Mouse (Mus musculus) layer of hippocampus, postnatal 14 days (tissue): ENCODE data around the gene Decr2. TPM values are rescaled to one million over a fixed set of nuclear protein-coding genes. Genes with fewer than 3 reads are reported as not detected.
"Not testable (repeated sequence)": the region's sequence is repeated elsewhere in the genome, so short reads cannot be mapped to it uniquely, and the experiment has no call there.

Experiments used
- DNase-seq, 2 experiments: peaks; one replicate each; pipeline ENCODE4 v3.0.0; 2021 to 2022; ENCODE audit warnings: low spot score in 2 of 2, mixed read lengths in 1 of 2
- total RNA-seq, 2 experiments: library from RNA; stranded (reverse); gene quantifications; 2 replicates each; pipeline ENCODE4 v1.2.3; 2021

The Decr2 gene
- total RNA-seq, 2 experiments from 2014 or later = 23.6 to 24.2 TPM

DNA sequence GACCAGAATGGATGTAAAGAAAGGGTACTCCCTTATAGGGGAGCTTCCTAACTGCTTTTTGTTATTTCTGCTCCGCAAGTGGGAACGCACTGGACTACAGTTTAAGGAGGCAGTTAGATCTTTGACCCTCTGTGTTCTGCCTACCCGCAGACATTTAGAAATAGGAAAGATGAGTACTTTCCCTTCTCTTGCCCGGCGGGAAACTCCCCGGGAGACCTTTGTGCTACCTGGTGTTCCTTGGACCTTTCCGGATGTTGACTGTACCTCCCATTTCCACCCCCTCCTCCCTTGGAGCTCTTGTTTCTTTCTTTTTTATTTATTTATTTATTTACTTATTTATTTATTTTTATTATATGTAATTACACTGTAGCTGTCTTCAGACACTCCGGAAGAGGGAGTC lies 23.9 kb upstream of the Decr2 start:
- DNase-seq = no peak

DNA sequence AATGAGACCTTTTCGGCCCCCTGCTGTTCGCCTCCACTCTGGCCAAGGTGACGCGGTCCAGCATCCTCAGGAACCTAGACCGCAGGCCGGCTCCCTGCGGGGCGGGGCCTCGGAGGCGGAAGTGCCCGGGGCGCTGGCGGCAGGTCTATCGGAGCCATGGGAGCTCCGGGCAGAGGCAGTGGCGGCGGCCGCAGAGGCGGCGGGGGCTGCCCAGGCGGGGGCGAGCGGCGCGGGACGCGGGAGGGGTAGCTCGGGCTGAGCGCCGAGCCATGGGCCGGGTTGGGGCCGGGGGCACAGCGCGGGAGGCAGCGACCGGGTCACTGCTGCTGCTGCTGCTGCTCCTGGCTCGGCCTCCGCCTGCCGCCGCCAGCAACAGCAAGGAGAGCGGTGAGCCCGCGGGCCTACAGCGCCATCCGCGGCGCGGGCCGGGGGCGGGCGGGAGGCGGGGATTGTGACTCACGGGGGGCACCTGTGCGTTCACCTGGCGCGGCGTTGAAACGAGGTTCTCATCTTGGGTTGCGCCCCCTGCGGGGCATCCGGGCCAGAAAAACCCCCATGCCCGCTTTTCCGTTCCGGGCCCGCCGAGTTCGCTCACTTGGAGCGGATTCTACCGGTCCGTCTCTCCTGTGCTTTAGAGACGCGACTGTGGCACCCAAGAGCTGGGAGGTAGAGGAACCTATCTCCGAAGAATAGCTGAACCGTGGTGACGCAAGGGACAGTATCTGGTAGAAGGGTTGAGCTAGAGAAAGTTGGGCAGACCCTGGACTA lies 23.2 kb upstream of the Decr2 start, which contains the start of gene Tmem8:
Tmem8 (plus strand) TSS at position 119 of the 768 bp plus-strand sequence.
- peak; percentile 41 to 51 for DNase-seq

- no peak for DNase-seq
Measured at GRCm38 (mm10) chr17:26112751-26113150, 22.6 kb upstream of the Decr2 start.

DNA sequence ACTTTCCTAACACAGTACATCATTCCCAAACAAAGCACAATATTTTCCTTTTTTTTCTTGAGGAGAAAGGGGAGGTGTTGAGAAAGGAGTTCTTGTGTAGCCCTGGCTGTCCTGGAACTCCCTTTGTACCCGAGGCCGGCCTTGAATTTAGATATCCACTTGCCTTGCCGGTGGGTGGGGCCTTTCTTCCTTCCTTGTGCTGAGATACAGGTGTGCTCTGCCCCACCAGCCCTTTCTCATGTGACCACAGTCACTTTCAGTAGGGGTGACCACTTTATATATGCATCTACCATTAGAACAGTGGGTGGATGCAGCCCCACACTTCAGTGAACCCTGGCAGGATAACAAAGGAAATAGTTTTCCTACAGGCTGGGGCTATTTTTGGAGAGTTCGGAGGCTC lies 21.6 kb upstream of the Decr2 start:
- no peak for DNase-seq

DNA sequence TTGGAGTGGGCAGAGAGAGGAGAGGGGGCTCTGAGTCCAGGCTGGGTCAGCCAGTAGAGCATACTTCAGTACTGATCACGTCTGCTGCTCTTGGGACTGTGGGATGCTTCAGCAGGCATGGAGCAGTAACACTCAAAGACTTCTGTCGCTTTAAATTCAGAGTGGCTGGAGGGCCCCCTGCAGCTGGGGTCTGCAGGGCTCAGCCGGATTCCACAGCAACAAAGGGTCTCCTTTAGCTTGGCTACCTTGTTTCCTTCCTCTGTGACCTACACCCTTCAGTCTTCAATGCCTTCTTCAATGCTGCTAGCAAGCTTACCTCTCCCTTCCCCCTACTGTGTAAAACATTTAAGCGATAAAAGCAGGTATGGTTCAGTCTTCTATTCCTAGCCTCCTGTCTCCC lies 20.9 kb upstream of the Decr2 start:
- DNase-seq = no peak

DNA sequence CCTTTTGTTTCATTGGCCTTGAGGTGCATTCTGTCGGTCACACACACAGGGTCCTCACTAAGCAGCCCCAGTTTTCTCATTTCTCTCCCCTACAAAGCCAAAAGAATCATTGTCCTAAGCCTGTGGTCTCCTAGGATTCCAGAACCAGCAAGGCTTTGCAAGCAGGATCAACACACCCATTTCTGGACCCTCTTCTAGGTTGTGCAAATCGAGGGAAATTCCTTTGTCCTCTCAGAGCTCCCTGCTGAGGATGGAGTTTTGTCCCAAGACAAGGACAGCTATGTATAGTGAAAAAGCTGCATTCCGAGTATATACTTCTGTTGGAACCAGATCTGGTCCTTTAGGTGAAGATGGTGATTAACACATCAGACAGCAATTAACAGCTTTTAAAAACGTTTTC lies 20.0 kb upstream of the Decr2 start:
- no peak for DNase-seq

GRCm38 (mm10) chr17:26105619-26106018 lies 15.5 kb upstream of the Decr2 start:
- DNase-seq = no peak

DNA sequence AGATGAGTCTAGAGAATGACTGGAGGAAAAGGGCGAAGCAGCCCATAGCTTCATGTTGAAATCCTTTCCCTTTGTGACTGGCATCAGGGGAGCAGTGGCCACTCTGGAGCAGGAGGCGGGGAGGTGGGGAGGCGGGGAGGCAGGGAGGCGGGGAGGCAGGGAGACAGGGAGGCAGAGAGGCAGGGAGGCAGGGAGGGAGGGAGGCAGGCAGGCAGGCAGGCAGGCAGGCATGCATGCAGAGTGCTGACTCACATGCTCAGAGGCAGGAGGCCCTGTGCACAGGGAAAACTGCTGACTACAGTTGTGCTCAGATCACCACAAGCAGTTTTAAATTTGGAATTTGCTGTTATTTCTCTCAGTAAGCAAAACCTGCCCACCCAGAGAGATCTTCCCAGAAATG lies 11.3 kb upstream of the Decr2 start:
- DNase-seq = no peak

GRCm38 (mm10) chr17:26100166-26100565 lies 10.0 kb upstream of the Decr2 start:
- no peak for DNase-seq

DNA sequence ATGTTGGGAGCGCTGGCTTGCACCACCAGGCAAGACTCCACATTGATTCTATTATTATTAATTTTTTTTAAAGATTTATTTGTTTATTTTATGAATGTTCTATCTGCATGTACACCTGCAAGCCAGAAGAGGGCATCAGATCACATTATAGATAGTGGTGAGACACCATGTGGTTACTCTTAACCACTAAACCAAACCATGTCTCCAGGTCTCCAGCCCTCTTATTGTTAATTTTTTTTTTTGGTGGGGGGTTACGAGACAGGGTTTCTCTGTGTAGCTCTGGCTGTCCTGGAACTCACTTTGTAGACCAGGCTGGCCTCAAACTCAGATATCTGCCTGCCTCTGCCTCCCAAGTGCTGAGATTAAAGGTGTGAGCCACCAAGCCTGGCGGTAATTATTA lies 9.2 kb upstream of the Decr2 start:
- not testable (repeated sequence) for DNase-seq

- no peak for DNase-seq
Measured at GRCm38 (mm10) chr17:26098461-26098860, 8.3 kb upstream of the Decr2 start.

DNA sequence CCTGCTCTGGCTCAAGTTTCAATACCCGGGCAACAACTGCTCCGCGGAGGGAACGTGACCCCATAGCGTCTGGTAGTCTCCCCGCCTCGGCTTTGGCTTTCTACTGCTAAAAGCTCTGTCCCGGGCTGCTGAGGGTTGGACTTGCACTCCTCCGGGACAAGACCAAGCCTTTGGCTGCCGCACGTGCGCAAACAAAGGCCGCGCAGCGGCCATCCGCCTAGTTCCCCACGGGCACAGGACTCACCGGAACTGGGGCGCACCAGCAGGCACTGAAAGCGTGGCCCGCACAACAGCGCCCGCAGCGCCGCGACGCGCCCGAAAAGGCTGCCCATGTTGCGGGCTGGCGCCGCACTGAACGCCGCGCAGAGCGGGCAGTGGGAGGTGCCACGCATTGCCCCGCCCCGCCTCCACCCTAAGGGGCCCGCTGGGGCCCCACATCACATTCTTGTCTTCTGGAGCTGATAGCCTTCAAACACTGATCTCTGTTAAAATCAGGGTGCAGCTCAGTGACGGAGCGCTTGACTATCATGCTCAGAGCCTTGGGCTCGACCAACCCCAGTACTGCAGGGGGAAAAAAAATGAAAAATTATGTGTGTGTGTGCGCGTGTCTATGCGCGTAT lies 5.1 kb upstream of the Decr2 start, which contains the start of gene Nme4:
Nme4 (minus strand) TSS at position 482 of the 620 bp plus-strand sequence.
- peak; percentile 56 to 59 for DNase-seq

GRCm38 (mm10) chr17:26094531-26095110 lies 4.5 kb upstream of the Decr2 start:
- no peak for DNase-seq

- no peak for DNase-seq
Measured at GRCm38 (mm10) chr17:26087059-26087564, 3.0 kb downstream of the Decr2 start.

- DNase-seq = no peak
Measured at GRCm38 (mm10) chr17:26080867-26081266, 9.3 kb downstream of the Decr2 start.

DNA sequence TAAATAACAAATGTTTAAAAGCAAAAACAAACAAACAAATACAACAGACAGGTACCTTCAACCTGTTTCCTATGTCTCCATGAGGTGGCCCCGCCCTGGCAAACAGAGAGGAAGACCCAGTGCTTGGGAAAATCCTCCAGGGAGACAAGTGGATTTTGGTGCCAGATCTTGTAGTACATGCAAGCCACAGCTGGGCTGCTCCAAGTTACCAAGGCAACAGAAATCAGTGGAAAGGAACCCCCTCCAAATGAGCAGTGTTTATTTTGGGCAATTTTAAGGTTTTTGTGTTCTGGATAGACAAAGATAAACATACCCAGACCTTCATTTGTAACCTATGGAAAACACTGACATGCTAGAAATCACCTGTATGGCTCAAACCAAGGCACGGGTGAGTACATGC lies 11.3 kb downstream of the Decr2 start:
- DNase-seq = no peak

GRCm38 (mm10) chr17:26075246-26075645 lies 14.9 kb downstream of the Decr2 start:
- no peak for DNase-seq

DNA sequence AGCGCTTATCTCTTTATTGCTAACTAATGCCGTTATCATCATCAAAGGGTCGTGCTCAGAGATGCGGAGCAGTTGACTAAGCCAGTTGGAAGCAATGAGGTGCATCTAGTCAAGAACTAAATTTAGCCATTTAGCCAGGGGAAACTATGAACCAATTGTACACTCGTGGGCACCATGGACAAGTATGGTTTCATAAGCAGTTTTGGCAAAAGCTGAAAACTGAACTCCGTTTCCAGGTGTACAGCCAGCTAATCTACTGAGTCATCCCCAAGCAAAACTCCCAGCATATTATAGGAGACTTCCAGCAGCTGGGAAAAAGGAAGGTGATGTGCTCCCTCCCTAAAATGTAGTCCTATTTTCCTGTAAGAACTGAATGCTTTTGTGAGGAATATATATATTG lies 20.0 kb downstream of the Decr2 start:
- DNase-seq = no peak

DNA sequence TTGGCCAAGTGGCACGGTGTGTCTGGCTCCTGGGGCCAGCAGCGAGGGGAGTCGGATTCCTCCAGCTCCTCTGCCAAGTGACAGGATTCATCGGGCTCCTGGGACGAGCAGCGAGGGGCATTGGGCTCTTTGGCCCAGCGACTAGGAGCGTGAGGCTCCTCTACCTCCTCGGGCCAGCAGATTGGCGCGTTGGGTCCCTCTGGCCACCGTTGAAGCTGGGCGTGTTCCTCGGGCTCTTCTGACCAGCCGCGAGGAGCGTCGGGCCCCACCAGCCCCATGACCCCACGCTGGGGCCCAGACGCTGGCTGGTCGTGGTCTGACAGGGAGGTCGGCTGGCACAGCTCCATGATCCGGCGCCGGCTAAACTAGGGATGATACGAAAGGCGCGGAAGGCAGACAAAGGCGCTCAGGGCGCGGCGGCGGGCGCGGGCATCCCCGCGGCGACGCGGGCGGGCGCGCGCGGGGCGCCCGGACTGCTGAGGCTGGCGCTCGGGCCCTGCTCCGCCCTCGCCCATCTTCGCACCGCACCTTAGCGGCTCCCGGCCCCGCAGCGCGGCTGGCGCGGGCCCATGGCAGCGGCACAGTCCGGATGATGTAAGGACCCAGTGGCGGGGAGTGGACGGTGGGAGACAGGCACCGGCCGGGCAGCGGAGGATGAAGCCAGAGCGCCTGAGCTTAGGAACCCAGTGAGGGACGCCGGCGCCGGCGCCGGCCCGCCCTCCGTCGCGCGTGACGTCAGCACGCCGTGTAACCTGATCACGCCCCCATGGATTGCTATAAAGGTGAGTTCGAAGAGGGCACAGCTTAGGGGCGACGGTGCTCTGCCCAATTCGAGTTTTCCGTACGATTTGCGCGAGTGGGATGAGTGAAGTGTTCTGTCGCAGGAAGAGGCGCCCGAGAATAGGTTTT lies 21.1 kb downstream of the Decr2 start, which contains the start of gene Rab11fip3:
Rab11fip3 (minus strand) TSS at position 725 of the 909 bp plus-strand sequence.
- DNase-seq = peak; percentile 80 to 82

GRCm38 (mm10) chr17:26068024-26068830 lies 21.9 kb downstream of the Decr2 start:
- no peak for DNase-seq
